ENCODE assay signal across 14 mouse cellular contexts in the genomic region with DNA sequence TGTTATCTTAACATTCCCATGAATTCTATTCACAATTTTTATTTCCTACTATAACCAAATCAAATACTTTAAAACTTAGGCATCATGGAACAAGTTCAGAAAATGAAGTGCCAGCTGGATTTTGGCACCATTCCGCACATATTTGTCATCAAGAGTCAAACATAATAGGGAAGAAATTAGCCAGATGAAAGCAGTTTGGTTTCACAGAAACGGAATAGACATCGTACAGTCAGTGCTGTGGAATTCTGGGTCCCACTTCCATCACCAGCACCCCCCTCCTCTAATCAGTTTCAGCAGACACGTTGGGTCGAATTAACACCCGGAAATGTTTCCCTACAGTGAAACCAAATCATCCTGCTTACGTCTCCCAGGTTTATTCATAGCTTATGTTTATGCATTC.
DNase-seq lines count a peak whose midpoint lies in the region; ATAC-seq lines count a peak whose summit lies in the region.
"Had no signal": no experiment of that assay in that cellular context is flagged by ENCODE, and none has a peak within 500 bp of the region (broad histone marks: within the 10 kb centered on the region; RNA-seq: fewer than 3 reads in every experiment).

No protein-coding gene starts in this region.

- ATAC-seq in forebrain, embryonic 14.5 days: no peak
- ATAC-seq in heart, embryonic 13.5 days (ENCODE audit: extremely low read depth, insufficient number of reproducible peaks, low FRiP score, low TSS enrichment): no peak
- no peak for ATAC-seq in hindbrain, embryonic 11.5 days (ENCODE audit: low FRiP score)
- ATAC-seq: activated CD4-positive, CD25-positive, alpha-beta regulatory T cell, adult 4 months had no signal

- no peak overlapping the region for H3K4me2 ChIP-seq in forebrain, embryonic 14.5 days (ENCODE audit: low read length)
- peak overlapping the region; percentile 60 for H3K4me2 ChIP-seq in heart, embryonic 13.5 days
- no peak overlapping the region for H3K4me2 ChIP-seq in hindbrain, embryonic 11.5 days (replicated peaks; ENCODE audit: low read depth, low read length)
- H3K4me2 ChIP-seq: liver, embryonic 15.5 days; midbrain, embryonic 12.5 days had no signal

- no peak overlapping the region for H3K4me3 ChIP-seq in forebrain, embryonic 14.5 days (ENCODE audit: low read depth, low read length)
- no peak overlapping the region for H3K4me3 ChIP-seq in forebrain, embryonic 10.5 days
- H3K4me3 ChIP-seq in heart, embryonic 13.5 days: peak overlapping the region; percentile 29
- no peak overlapping the region for H3K4me3 ChIP-seq in hindbrain, embryonic 11.5 days (ENCODE audit: low read depth, low read length)
- H3K4me3 ChIP-seq: liver, embryonic 15.5 days; midbrain, embryonic 12.5 days had no signal

- no peaks in the 10 kb centered on the region for H3K4me1 ChIP-seq in forebrain, embryonic 14.5 days (ENCODE audit: control insufficient read depth, insufficient read depth, low read length)
- H3K4me1 ChIP-seq in forebrain, embryonic 10.5 days: no peaks in the 10 kb centered on the region
- H3K4me1 ChIP-seq in heart, embryonic 13.5 days: peaks cover 8% of the 10 kb centered on the region
- H3K4me1 ChIP-seq in hindbrain, embryonic 11.5 days (replicated peaks; ENCODE audit: control insufficient read depth, insufficient read depth, low read length): no peaks in the 10 kb centered on the region
- H3K4me1 ChIP-seq: liver, embryonic 15.5 days; midbrain, embryonic 12.5 days had no signal

- DNase-seq in forebrain, embryonic 14.5 days (ENCODE audit: low spot score): peak; percentile 19
- no peak for DNase-seq in forebrain, embryonic 10.5 days (ENCODE audit: extremely low spot score, low spot score)
- peak; percentile 42 for DNase-seq in adipocyte (ENCODE audit: low spot score)
- peak; percentile 61 for DNase-seq in lung, postnatal 10 days
- no peak for DNase-seq in kidney, adult 18-20 months
- no peak for DNase-seq in embryo, embryonic 11 days
- no peak for DNase-seq in hindbrain, embryonic 11.5 days (ENCODE audit: low spot score)
- DNase-seq: kidney, adult 2 months; left cerebral cortex, postnatal 4 days; thymus, postnatal 36 days had no signal

- no peak overlapping the region for H3K27ac ChIP-seq in forebrain, embryonic 14.5 days (ENCODE audit: low read depth, low read length)
- no peak overlapping the region for H3K27ac ChIP-seq in forebrain, embryonic 10.5 days
- H3K27ac ChIP-seq in heart, embryonic 13.5 days (replicated peaks): 0 out of 2 replicates have a peak overlapping the region, but pooled peaks have one; percentile 33
- no peak overlapping the region for H3K27ac ChIP-seq in hindbrain, embryonic 11.5 days (ENCODE audit: low read depth, low read length)
- H3K27ac ChIP-seq: liver, embryonic 15.5 days; midbrain, embryonic 12.5 days had no signal

- no peaks in the 10 kb centered on the region for H3K27me3 ChIP-seq in forebrain, embryonic 14.5 days (replicated peaks; ENCODE audit: control insufficient read depth, insufficient read depth, low read length)
- H3K27me3 ChIP-seq in forebrain, embryonic 10.5 days (ENCODE audit: poor library complexity, severe bottlenecking): no peaks in the 10 kb centered on the region
- no peaks in the 10 kb centered on the region for H3K27me3 ChIP-seq in heart, embryonic 13.5 days (replicated peaks)
- no peaks in the 10 kb centered on the region for H3K27me3 ChIP-seq in hindbrain, embryonic 11.5 days (ENCODE audit: control insufficient read depth, insufficient read depth, low read length)
- H3K27me3 ChIP-seq: liver, embryonic 15.5 days; midbrain, embryonic 12.5 days had no signal

- no peak overlapping the region for H3K9ac ChIP-seq in forebrain, embryonic 14.5 days (ENCODE audit: low read length)
- peak overlapping the region; percentile 2; the same call in 1 of the 2 replicates for H3K9ac ChIP-seq in heart, embryonic 13.5 days
- H3K9ac ChIP-seq in hindbrain, embryonic 11.5 days (ENCODE audit: low read depth, low read length): no peak overlapping the region
- H3K9ac ChIP-seq: liver, embryonic 15.5 days; midbrain, embryonic 12.5 days had no signal

- H3K36me3 ChIP-seq in forebrain, embryonic 14.5 days (ENCODE audit: control insufficient read depth, insufficient read depth, low read length): no peaks in the 10 kb centered on the region
- H3K36me3 ChIP-seq in forebrain, embryonic 10.5 days (replicated peaks): no peaks in the 10 kb centered on the region
- no peaks in the 10 kb centered on the region for H3K36me3 ChIP-seq in heart, embryonic 13.5 days
- no peaks in the 10 kb centered on the region for H3K36me3 ChIP-seq in hindbrain, embryonic 11.5 days (ENCODE audit: control insufficient read depth, insufficient read depth, low read length)
- H3K36me3 ChIP-seq: liver, embryonic 15.5 days; midbrain, embryonic 12.5 days had no signal

- no peaks in the 10 kb centered on the region for H3K9me3 ChIP-seq in forebrain, embryonic 14.5 days (replicated peaks; ENCODE audit: control insufficient read depth, low read length)
- H3K9me3 ChIP-seq in forebrain, embryonic 10.5 days: no peaks in the 10 kb centered on the region
- H3K9me3 ChIP-seq in heart, embryonic 13.5 days: no peaks in the 10 kb centered on the region; the same call in 1 of the 2 replicates
- H3K9me3 ChIP-seq in hindbrain, embryonic 11.5 days (ENCODE audit: control insufficient read depth, low read length): no peaks in the 10 kb centered on the region
- H3K9me3 ChIP-seq: liver, embryonic 15.5 days; midbrain, embryonic 12.5 days had no signal

- WGBS in forebrain, embryonic 14.5 days: 58% methylated on average over 7 of the region's 7 CpGs
- WGBS in forebrain, embryonic 10.5 days: 84% methylated on average over 7 of the region's 7 CpGs
- 25% methylated on average over 7 of the region's 7 CpGs for WGBS in heart, embryonic 13.5 days
- 77% methylated on average over 7 of the region's 7 CpGs for WGBS in hindbrain, embryonic 11.5 days

Comparison
In these comparisons a context has a peak if more than half of its experiments do, and no peak if none do; other contexts are left out.
1. DNase-seq: peak in forebrain, embryonic 14.5 days (single experiment), adipocyte (single experiment) and lung, postnatal 10 days (single experiment); none in forebrain, embryonic 10.5 days (single experiment), kidney, adult 18-20 months (single experiment), embryo, embryonic 11 days (single experiment) and hindbrain, embryonic 11.5 days (single experiment).